Mouse (Mus musculus) olfactory bulb, adult 2 months (tissue): Measurements from ENCODE around the gene Sos2.

Source experiments
- CTCF ChIP-seq: fragments of 200-500 bp; IDR thresholded peaks from 2 replicates; pipeline ENCODE4 v1.5.1; 2012; ENCODE audit warnings: low read depth, mild to moderate bottlenecking, low read length, moderate library complexity; ENCODE audit not compliant: insufficient read depth
- POLR2A ChIP-seq: fragments of 200-500 bp; IDR thresholded peaks from 2 replicates; pipeline ENCODE4 v1.6.1; 2012; ENCODE audit warnings: mild to moderate bottlenecking, low read depth, low read length, moderate library complexity; ENCODE audit not compliant: insufficient read depth

- no peak for TF ChIP-seq CTCF
- TF ChIP-seq POLR2A: no peak
These were observed 1.3 kb upstream of the Sos2 start for GRCm38 (mm10) chr12:69682788-69683419.
